Mouse (Mus musculus) neural tube, embryonic 12.5 days (tissue): ENCODE results near the gene Krtap2-4. TPM values are rescaled to one million over a fixed set of nuclear protein-coding genes. Genes with fewer than 3 reads are reported as not detected.

ENCODE experiments used
- ATAC-seq: fragments of 200-750 bp; cut with Nextera tagmentation; 2 replicates; pipeline ENCODE4 v1.8.0; 2017; ENCODE audit warnings: low read depth, mild to moderate bottlenecking, moderate TSS enrichment, moderate library complexity; ENCODE audit not compliant: low FRiP score
- H3K27ac ChIP-seq: fragments of 300-500 bp; sonication (generic); 2 replicates; pipeline ENCODE4 v1.5.1; 2016
- H3K27me3 ChIP-seq: fragments of 300-500 bp; sonication (generic); replicated peaks from 2 replicates; pipeline ENCODE4 v1.6.1; 2016; ENCODE audit warnings: mild to moderate bottlenecking
- H3K36me3 ChIP-seq: fragments of 300-500 bp; sonication (generic); 2 replicates; pipeline ENCODE4 v1.6.1; 2016; ENCODE audit warnings: mild to moderate bottlenecking
- H3K4me1 ChIP-seq: fragments of 300-500 bp; sonication (generic); 2 replicates; pipeline ENCODE4 v1.6.1; 2016
- H3K4me2 ChIP-seq: fragments of 300-500 bp; sonication (generic); replicated peaks from 2 replicates; pipeline ENCODE4 v1.6.1; 2016; ENCODE audit warnings: mild to moderate bottlenecking
- H3K4me3 ChIP-seq: fragments of 300-500 bp; sonication (generic); 2 replicates; pipeline ENCODE4 v1.5.1; 2016
- H3K9ac ChIP-seq: fragments of 300-500 bp; sonication (generic); 2 replicates; pipeline ENCODE4 v1.6.1; 2016; ENCODE audit warnings: mild to moderate bottlenecking
- H3K9me3 ChIP-seq: fragments of 300-500 bp; sonication (generic); 2 replicates; pipeline ENCODE4 v1.6.1; 2016; ENCODE audit warnings: mild to moderate bottlenecking
- WGBS: fragments of 180-500 bp; shearing (Covaris S2); methylation state at CpG from one replicate; pipeline ENCODE4 v1.1.7; 2016; 5-methylcytosine and 5-hydroxymethylcytosine counted together
- polyA plus RNA-seq: library from polyadenylated mRNA; unstranded; fragments of >200 nt; fragmentation: Nextera tagmentation; extraction: Ambion mirVana; gene quantifications from 2 replicates; pipeline ENCODE4 v1.2.1, GENCODE M21; 2016

Gene Krtap2-4
- polyA plus RNA-seq, 1 experiment from 2014 or later, result not detected

- no peaks in the 10 kb centered on the region for H3K27me3 ChIP-seq
- H3K27ac ChIP-seq, result no peak within 1 kb of the TSS
- H3K36me3 ChIP-seq, result no peaks in the 10 kb centered on the region
- WGBS, result 69% methylated on average over 6 of the region's 6 CpGs
- H3K9me3 ChIP-seq, result no peaks in the 10 kb centered on the region
- H3K4me3 ChIP-seq, result no peak within 1 kb of the TSS
- no peak within 1 kb of the TSS for H3K4me2 ChIP-seq
- H3K9ac ChIP-seq, result no peak within 1 kb of the TSS
- no peaks in the 10 kb centered on the region for H3K4me1 ChIP-seq
- ATAC-seq, result no peak
These were observed 34.0 kb downstream of the Krtap2-4 start, which contains the start of gene Krtap1-5 for GRCm38 (mm10) chr11:99580636-99581035. Gene Krtap1-5, minus strand, starts transcription at chr11:99581016.

GRCm38 (mm10) chr11:99574106-99574505, 40.5 kb downstream of the Krtap2-4 start:
- H3K36me3 ChIP-seq, result no peaks in the 10 kb centered on the region
- no peak overlapping the region for H3K9ac ChIP-seq
- no peak overlapping the region for H3K4me3 ChIP-seq
- WGBS, result under 1% methylated on average over 7 of the region's 7 CpGs
- H3K4me1 ChIP-seq, result no peaks in the 10 kb centered on the region
- H3K4me2 ChIP-seq, result peak overlapping the region; percentile 54
- ATAC-seq, result 0 out of 2 replicates have a peak, but pooled peaks have one; percentile 76
- H3K9me3 ChIP-seq, result no peaks in the 10 kb centered on the region
- H3K27me3 ChIP-seq, result no peaks in the 10 kb centered on the region
- no peak overlapping the region for H3K27ac ChIP-seq

- Histone ChIP-seq H3K4me2 (no peak overlapping the region), H3K4me3 (no peak overlapping the region), H3K27me3 (no peaks in the 10 kb centered on the region), H3K4me1 (no peaks in the 10 kb centered on the region), H3K36me3 (no peaks in the 10 kb centered on the region), H3K9me3 (no peaks in the 10 kb centered on the region), H3K27ac (no peak overlapping the region), H3K9ac (no peak overlapping the region)
- no peak for ATAC-seq
- WGBS, result 54% methylated on average over 4 of the region's 4 CpGs
These were observed 41.5 kb downstream of the Krtap2-4 start for GRCm38 (mm10) chr11:99573164-99573563.

GRCm38 (mm10) chr11:99566530-99566929, 48.1 kb downstream of the Krtap2-4 start, which contains the start of gene Krtap3-1:
Gene Krtap3-1, minus strand, starts transcription at chr11:99566630.
- no peak within 1 kb of the TSS for H3K9ac ChIP-seq
- H3K4me1 ChIP-seq, result no peaks in the 10 kb centered on the region
- no peak within 1 kb of the TSS for H3K4me3 ChIP-seq
- H3K9me3 ChIP-seq, result no peaks in the 10 kb centered on the region
- ATAC-seq, result no peak
- no peaks in the 10 kb centered on the region for H3K36me3 ChIP-seq
- no peak within 1 kb of the TSS for H3K4me2 ChIP-seq
- WGBS, result 61% methylated on average over 7 of the region's 7 CpGs
- H3K27ac ChIP-seq, result no peak within 1 kb of the TSS
- H3K27me3 ChIP-seq, result no peaks in the 10 kb centered on the region

Other genes with a start within 250 kb of the Krtap2-4 start
- 0.30 and 0.40 TPM in 2 replicates for gene Krt28, start 239.9 kb downstream of the Krtap2-4 start, polyA plus RNA-seq
- gene Krt10, start 225.5 kb downstream of the Krtap2-4 start, polyA plus RNA-seq, result 32.2 and 36.1 TPM in 2 replicates
- gene Krt12, start 192.6 kb downstream of the Krtap2-4 start, polyA plus RNA-seq, result not detected in 2 replicates
- 0.20 and 0.38 TPM in 2 replicates for gene Krt20, start 176.7 kb downstream of the Krtap2-4 start, polyA plus RNA-seq
- gene Krt23, start 121.7 kb downstream of the Krtap2-4 start, polyA plus RNA-seq, result not detected in 2 replicates
- not detected in 2 replicates for gene Krt39, start 93.5 kb downstream of the Krtap2-4 start, polyA plus RNA-seq
- gene Krt40, start 71.7 kb downstream of the Krtap2-4 start, polyA plus RNA-seq, result not detected in 2 replicates
- gene Krtap3-3, start 64.0 kb downstream of the Krtap2-4 start, polyA plus RNA-seq, result not detected in 2 replicates
- gene Krtap3-2, start 58.0 kb downstream of the Krtap2-4 start, polyA plus RNA-seq, result not detected in 2 replicates
- gene Gm11939, start 55.4 kb downstream of the Krtap2-4 start, polyA plus RNA-seq, result not detected in 2 replicates
- not detected in 2 replicates for gene Krtap3-1, start 48.2 kb downstream of the Krtap2-4 start, polyA plus RNA-seq
- not detected in 2 replicates for gene Krtap1-5, start 33.8 kb downstream of the Krtap2-4 start, polyA plus RNA-seq
- gene Krtap1-4, start 31.2 kb downstream of the Krtap2-4 start, polyA plus RNA-seq, result not detected in 2 replicates
- not detected in 2 replicates for gene Krtap1-3, start 23.5 kb downstream of the Krtap2-4 start, polyA plus RNA-seq
- not detected in 2 replicates for gene Krtap9-3, start 16.7 kb downstream of the Krtap2-4 start, polyA plus RNA-seq
- gene Gm11938, start 11.5 kb downstream of the Krtap2-4 start, polyA plus RNA-seq, result not detected in 2 replicates
- gene Gm11937, start 4.7 kb downstream of the Krtap2-4 start, polyA plus RNA-seq, result not detected in 2 replicates
- not detected in 2 replicates for gene Gm11562, start 5.6 kb upstream of the Krtap2-4 start, polyA plus RNA-seq
- not detected in 2 replicates for gene Krtap4-1, start 13.4 kb upstream of the Krtap2-4 start, polyA plus RNA-seq
- gene Krtap4-2, start 20.2 kb upstream of the Krtap2-4 start, polyA plus RNA-seq, result not detected in 2 replicates
- gene Krtap4-7, start 29.2 kb upstream of the Krtap2-4 start, polyA plus RNA-seq, result not detected in 2 replicates
- gene Gm11555, start 35.4 kb upstream of the Krtap2-4 start, polyA plus RNA-seq, result not detected in 2 replicates
- not detected in 2 replicates for gene Gm11563, start 44.1 kb upstream of the Krtap2-4 start, polyA plus RNA-seq
- not detected in 2 replicates for gene Krtap4-6, start 51.1 kb upstream of the Krtap2-4 start, polyA plus RNA-seq
- gene Gm14190, start 75.9 kb upstream of the Krtap2-4 start, polyA plus RNA-seq, result not detected in 2 replicates
- not detected in 2 replicates for gene Gm14180, start 119.4 kb upstream of the Krtap2-4 start, polyA plus RNA-seq
- not detected in 2 replicates for gene Gm11595, start 158.1 kb upstream of the Krtap2-4 start, polyA plus RNA-seq
- gene Krtap4-8, start 165.9 kb upstream of the Krtap2-4 start, polyA plus RNA-seq, result not detected in 2 replicates
- gene Krtap4-9, start 170.4 kb upstream of the Krtap2-4 start, polyA plus RNA-seq, result not detected in 2 replicates
- gene Gm11596, start 178.6 kb upstream of the Krtap2-4 start, polyA plus RNA-seq, result not detected in 2 replicates
- gene Gm11569, start 184.1 kb upstream of the Krtap2-4 start, polyA plus RNA-seq, result not detected in 2 replicates
- gene Gm11554, start 189.6 kb upstream of the Krtap2-4 start, polyA plus RNA-seq, result not detected in 2 replicates
- gene Krtap4-13, start 195.0 kb upstream of the Krtap2-4 start, polyA plus RNA-seq, result not detected in 2 replicates
- gene Gm11564, start 200.8 kb upstream of the Krtap2-4 start, polyA plus RNA-seq, result not detected in 2 replicates
- gene 2300003K06Rik, start 223.2 kb upstream of the Krtap2-4 start, polyA plus RNA-seq, result not detected in 2 replicates
- gene Krtap4-16, start 236.8 kb upstream of the Krtap2-4 start, polyA plus RNA-seq, result not detected in 2 replicates
- gene Gm11568, start 243.1 kb upstream of the Krtap2-4 start, polyA plus RNA-seq, result not detected in 2 replicates
- not detected in 2 replicates for gene Gm11559, start 249.6 kb upstream of the Krtap2-4 start, polyA plus RNA-seq